Mouse (Mus musculus): ENCODE results near the gene Sorl1. TPM values are rescaled to one million over a fixed set of nuclear protein-coding genes. Genes with fewer than 3 reads are reported as not detected.

Gene Sorl1
- 11.0 and 11.4 TPM in 2 replicates for polyA plus RNA-seq (2015; fragmentation: Nextera tagmentation; extraction: Ambion mirVana)

DNA sequence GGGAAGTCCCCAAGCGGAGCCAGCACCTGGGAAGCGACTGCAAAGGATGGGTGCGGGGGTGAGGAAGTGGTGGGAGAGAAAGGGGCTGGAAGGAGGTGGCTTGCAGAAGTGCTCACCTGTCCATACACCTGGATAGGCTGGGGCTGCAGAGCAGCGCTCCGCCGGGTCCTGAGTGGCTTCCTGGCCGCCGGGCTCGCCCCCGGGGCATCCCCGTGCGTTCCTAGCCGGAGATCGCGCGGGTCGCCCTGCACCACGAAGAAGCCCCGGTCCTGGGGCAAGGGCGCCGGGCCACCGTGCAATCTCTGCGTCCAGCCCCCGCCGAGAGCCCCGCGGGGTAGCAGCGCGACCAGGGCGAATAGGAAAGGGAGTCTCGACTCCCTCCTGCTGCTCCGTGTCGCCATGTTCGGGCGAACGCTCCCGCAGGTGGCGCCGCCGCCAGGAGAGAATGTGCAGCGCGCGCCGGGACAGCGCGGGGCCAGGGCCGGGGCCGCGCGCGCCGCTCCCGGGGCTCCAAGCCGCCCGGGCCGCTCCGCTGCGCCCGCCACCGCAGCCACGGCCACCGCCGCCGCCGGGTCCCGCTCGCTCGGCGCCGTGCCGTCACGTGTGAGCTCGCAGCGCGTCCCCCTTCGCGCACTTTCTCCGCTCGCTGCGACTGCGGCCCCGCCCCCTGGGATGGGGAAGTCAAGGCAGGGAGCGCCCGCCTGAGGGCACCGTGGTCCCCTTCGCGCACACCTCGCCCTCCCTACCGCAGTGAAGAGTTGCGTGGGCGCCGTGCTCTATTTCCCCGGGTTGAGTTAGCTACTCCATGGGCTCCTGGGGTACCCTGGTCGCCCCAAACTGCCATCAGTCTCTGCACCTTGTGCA is at the start of gene Sorl1:
Gene Sorl1 (minus strand): TSS at position 585 of the 864 bp plus-strand sequence.
- H3K4me2 ChIP-seq (ENCODE audit: low read length) = peak within 1 kb of the TSS; percentile 94
- ATAC-seq = peak; percentile 86
- H3K9ac ChIP-seq (ENCODE audit: low read depth, low read length) = peak within 1 kb of the TSS; percentile 92
- under 1% methylated on average over 40 of the region's 94 CpGs for WGBS
- no peaks in the 10 kb centered on the region for H3K36me3 ChIP-seq (ENCODE audit: control insufficient read depth, insufficient read depth, low read length)
- peak within 1 kb of the TSS; percentile 85 for H3K4me3 ChIP-seq (ENCODE audit: low read length)
- peak within 1 kb of the TSS; percentile 79 for H3K27ac ChIP-seq (ENCODE audit: low read depth, low read length)
- no peaks in the 10 kb centered on the region; the same call in 1 of the 2 replicates for H3K27me3 ChIP-seq (replicated peaks; ENCODE audit: control insufficient read depth, insufficient read depth, low read length)
- no peaks in the 10 kb centered on the region for H3K9me3 ChIP-seq (ENCODE audit: control insufficient read depth, low read length)
- H3K4me1 ChIP-seq (ENCODE audit: control insufficient read depth, insufficient read depth, low read depth, low read length) = peaks cover 20% of the 10 kb centered on the region

DNA sequence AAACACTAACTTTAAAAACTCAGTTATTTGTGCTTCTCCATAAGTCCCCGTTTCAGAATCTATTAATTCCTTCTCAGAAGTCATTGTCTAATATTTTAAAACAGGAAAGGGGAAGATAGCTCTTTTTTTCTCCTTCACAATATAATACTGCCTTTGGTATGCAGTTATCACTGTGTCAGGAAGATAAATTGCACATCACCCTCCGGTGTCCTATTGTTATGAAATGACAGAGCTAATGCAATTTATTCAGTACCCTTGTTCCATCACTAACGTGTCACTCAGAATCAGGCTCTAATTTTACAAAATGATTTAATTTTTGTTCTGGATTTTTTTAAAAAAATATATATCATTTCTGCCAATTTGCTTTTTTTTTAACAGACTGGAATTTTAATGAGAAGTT is 49.7 kb upstream of the Sorl1 start:
- Histone ChIP-seq H3K4me2 (ENCODE audit: low read length) (no peak overlapping the region), H3K27ac (ENCODE audit: low read depth, low read length) (no peak overlapping the region), H3K36me3 (ENCODE audit: control insufficient read depth, insufficient read depth, low read length) (no peaks in the 10 kb centered on the region), H3K27me3 (replicated peaks; ENCODE audit: control insufficient read depth, insufficient read depth, low read length) (no peaks in the 10 kb centered on the region), H3K9me3 (ENCODE audit: control insufficient read depth, low read length) (no peaks in the 10 kb centered on the region), H3K4me1 (ENCODE audit: control insufficient read depth, insufficient read depth, low read depth, low read length) (no peaks in the 10 kb centered on the region), H3K4me3 (ENCODE audit: low read length) (no peak overlapping the region), H3K9ac (ENCODE audit: low read depth, low read length) (no peak overlapping the region)
- WGBS = 41% methylated on average over 3 of the region's 3 CpGs
- ATAC-seq = no peak

DNA sequence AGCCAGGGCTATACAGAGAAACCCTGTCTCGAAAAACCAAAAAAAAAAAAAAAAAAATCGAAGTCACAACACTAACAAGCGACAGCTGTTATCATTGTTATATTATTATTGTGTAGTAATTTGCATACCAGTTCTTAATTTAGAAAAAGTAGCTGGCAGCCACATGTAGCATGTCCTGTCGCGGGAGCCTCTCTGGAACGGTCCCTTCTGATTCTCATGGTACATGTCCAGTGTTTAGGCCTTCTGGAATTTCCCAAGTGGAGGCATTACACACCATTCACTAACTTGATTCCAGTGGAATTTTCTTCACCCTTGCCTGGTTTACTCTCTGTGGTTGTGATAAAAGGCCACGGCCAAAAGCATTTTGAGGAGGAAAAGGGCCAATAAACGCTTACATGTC is 45.4 kb upstream of the Sorl1 start:
- ATAC-seq = no peak
- Histone ChIP-seq H3K4me2 (ENCODE audit: low read length) (no peak overlapping the region), H3K9ac (ENCODE audit: low read depth, low read length) (no peak overlapping the region), H3K36me3 (ENCODE audit: control insufficient read depth, insufficient read depth, low read length) (no peaks in the 10 kb centered on the region), H3K4me1 (ENCODE audit: control insufficient read depth, insufficient read depth, low read depth, low read length) (no peaks in the 10 kb centered on the region), H3K4me3 (ENCODE audit: low read length) (no peak overlapping the region), H3K27me3 (replicated peaks; ENCODE audit: control insufficient read depth, insufficient read depth, low read length) (no peaks in the 10 kb centered on the region), H3K9me3 (ENCODE audit: control insufficient read depth, low read length) (no peaks in the 10 kb centered on the region), H3K27ac (ENCODE audit: low read depth, low read length) (no peak overlapping the region)
- 90% methylated on average over 7 of the region's 8 CpGs for WGBS

DNA sequence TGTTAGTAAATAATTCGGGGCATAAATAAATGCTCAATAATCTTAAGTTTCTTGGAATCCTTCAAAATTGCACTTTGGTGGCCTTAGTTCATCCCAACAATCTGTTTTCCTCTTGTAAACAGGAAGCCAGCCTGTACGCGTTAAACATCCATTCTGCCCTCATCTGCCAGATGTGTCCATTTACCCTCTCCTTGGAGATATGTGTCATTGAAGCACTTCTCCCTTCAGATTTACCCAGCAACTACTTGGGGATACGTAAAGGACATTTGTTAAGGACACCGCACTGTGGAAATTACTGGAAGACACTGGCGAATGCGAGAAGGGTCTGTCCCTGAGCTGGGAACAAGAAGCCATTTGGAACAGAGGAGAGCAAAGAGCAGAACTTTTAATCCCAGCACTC is 44.9 kb upstream of the Sorl1 start:
- Histone ChIP-seq H3K4me3 (ENCODE audit: low read length) (no peak overlapping the region), H3K27me3 (replicated peaks; ENCODE audit: control insufficient read depth, insufficient read depth, low read length) (no peaks in the 10 kb centered on the region), H3K9me3 (ENCODE audit: control insufficient read depth, low read length) (no peaks in the 10 kb centered on the region), H3K27ac (ENCODE audit: low read depth, low read length) (no peak overlapping the region), H3K9ac (ENCODE audit: low read depth, low read length) (no peak overlapping the region), H3K36me3 (ENCODE audit: control insufficient read depth, insufficient read depth, low read length) (no peaks in the 10 kb centered on the region), H3K4me2 (ENCODE audit: low read length) (no peak overlapping the region), H3K4me1 (ENCODE audit: control insufficient read depth, insufficient read depth, low read depth, low read length) (no peaks in the 10 kb centered on the region)
- ATAC-seq = no peak
- 93% methylated on average over 7 of the region's 7 CpGs for WGBS

DNA sequence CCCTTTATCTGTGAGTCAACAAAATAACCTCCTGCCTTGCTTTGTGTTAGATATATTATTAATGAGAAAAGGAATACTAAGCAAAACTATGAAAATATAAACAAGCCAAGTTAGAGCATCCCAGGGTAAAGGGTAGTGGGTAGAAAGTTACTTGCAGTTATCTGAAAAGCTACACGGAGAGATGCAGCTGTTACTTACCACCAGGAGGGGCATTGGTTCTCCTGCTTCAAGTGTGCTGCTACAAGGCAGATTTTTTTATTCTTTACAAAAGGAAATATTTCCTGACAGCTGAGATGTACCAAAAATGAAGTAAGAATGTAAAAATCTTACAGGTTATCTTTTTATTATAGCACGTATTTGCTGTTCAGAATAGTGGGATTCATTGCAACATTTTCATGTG is 40.8 kb upstream of the Sorl1 start:
- 65% methylated on average over 2 of the region's 2 CpGs for WGBS
- Histone ChIP-seq H3K27me3 (replicated peaks; ENCODE audit: control insufficient read depth, insufficient read depth, low read length) (no peaks in the 10 kb centered on the region), H3K9ac (ENCODE audit: low read depth, low read length) (no peak overlapping the region), H3K4me3 (ENCODE audit: low read length) (no peak overlapping the region), H3K4me1 (ENCODE audit: control insufficient read depth, insufficient read depth, low read depth, low read length) (no peaks in the 10 kb centered on the region), H3K9me3 (ENCODE audit: control insufficient read depth, low read length) (no peaks in the 10 kb centered on the region), H3K36me3 (ENCODE audit: control insufficient read depth, insufficient read depth, low read length) (no peaks in the 10 kb centered on the region), H3K27ac (ENCODE audit: low read depth, low read length) (no peak overlapping the region), H3K4me2 (ENCODE audit: low read length) (no peak overlapping the region)
- ATAC-seq = no peak

DNA sequence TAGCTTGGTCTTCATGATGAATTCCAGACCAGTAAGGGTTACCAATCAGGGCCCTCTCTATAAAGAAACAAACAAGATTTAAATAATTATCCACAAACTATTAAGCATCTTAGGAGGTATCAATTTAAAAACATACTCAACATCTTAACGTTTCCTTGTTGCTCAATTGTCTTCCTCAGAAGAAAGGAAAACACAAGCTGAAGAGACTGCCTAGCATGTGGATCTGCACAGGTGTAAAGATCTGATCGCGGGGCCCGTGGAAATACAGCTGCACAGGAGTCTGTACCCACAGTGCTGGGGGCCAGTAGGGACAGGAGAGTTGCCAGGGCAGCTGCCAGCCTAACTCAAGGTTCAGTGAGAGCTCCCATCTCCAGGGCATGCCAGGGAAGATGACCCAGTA is 38.9 kb upstream of the Sorl1 start:
- ATAC-seq = no peak
- Histone ChIP-seq H3K27me3 (replicated peaks; ENCODE audit: control insufficient read depth, insufficient read depth, low read length) (no peaks in the 10 kb centered on the region), H3K9ac (ENCODE audit: low read depth, low read length) (no peak overlapping the region), H3K27ac (ENCODE audit: low read depth, low read length) (no peak overlapping the region), H3K9me3 (ENCODE audit: control insufficient read depth, low read length) (no peaks in the 10 kb centered on the region), H3K4me2 (ENCODE audit: low read length) (no peak overlapping the region), H3K36me3 (ENCODE audit: control insufficient read depth, insufficient read depth, low read length) (no peaks in the 10 kb centered on the region), H3K4me3 (ENCODE audit: low read length) (no peak overlapping the region), H3K4me1 (ENCODE audit: control insufficient read depth, insufficient read depth, low read depth, low read length) (no peaks in the 10 kb centered on the region)
- WGBS = 84% methylated on average over 4 of the region's 4 CpGs

DNA sequence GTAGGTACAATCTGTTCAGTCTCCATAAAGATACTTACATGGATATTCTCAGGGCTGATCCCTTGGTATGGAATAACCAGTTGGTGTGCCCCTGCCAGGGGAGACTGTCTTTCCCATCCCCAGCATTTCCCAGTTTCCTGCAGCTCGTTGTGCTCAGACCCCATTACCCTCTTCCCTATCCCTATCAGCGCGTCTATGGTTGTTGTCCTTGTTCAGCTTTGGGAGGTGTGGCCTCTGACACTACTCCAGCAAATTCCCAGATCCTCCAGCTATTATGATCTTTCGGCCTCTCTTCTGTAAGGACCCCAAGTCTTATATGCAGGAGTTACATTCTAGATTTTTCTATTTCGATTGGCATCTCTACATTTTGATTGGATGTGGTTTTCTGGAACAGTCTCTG is 35.3 kb upstream of the Sorl1 start:
- Histone ChIP-seq H3K36me3 (ENCODE audit: control insufficient read depth, insufficient read depth, low read length) (no peaks in the 10 kb centered on the region), H3K4me2 (ENCODE audit: low read length) (no peak overlapping the region), H3K4me1 (ENCODE audit: control insufficient read depth, insufficient read depth, low read depth, low read length) (no peaks in the 10 kb centered on the region), H3K27ac (ENCODE audit: low read depth, low read length) (no peak overlapping the region), H3K9ac (ENCODE audit: low read depth, low read length) (no peak overlapping the region), H3K4me3 (ENCODE audit: low read length) (no peak overlapping the region), H3K27me3 (replicated peaks; ENCODE audit: control insufficient read depth, insufficient read depth, low read length) (no peaks in the 10 kb centered on the region), H3K9me3 (ENCODE audit: control insufficient read depth, low read length) (no peaks in the 10 kb centered on the region)
- ATAC-seq = no peak
- WGBS = 80% methylated on average over 5 of the region's 5 CpGs

DNA sequence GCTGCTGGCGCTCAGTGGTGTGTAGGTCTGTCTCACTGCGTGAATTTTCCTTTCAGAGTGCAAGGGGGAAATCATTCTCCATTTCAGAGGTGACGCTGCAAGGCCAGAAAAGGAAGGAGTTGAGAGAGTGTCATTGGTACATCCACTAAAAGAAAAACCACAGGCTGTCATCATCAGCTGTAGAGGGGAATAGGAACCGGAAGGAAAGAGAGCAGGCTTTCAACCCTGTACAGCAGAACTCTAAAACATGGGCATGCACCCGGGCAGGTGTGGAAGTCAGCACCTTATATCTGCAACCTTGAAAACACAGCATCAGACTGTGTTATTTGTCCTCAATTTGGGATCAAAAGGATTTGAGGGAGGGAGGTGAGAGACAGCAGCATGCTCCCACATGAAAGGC is 34.6 kb upstream of the Sorl1 start:
- Histone ChIP-seq H3K36me3 (ENCODE audit: control insufficient read depth, insufficient read depth, low read length) (no peaks in the 10 kb centered on the region), H3K27ac (ENCODE audit: low read depth, low read length) (no peak overlapping the region), H3K9ac (ENCODE audit: low read depth, low read length) (no peak overlapping the region), H3K9me3 (ENCODE audit: control insufficient read depth, low read length) (no peaks in the 10 kb centered on the region), H3K4me1 (ENCODE audit: control insufficient read depth, insufficient read depth, low read depth, low read length) (no peaks in the 10 kb centered on the region), H3K4me3 (ENCODE audit: low read length) (no peak overlapping the region), H3K4me2 (ENCODE audit: low read length) (no peak overlapping the region), H3K27me3 (replicated peaks; ENCODE audit: control insufficient read depth, insufficient read depth, low read length) (no peaks in the 10 kb centered on the region)
- no peak for ATAC-seq
- 85% methylated on average over 5 of the region's 5 CpGs for WGBS

DNA sequence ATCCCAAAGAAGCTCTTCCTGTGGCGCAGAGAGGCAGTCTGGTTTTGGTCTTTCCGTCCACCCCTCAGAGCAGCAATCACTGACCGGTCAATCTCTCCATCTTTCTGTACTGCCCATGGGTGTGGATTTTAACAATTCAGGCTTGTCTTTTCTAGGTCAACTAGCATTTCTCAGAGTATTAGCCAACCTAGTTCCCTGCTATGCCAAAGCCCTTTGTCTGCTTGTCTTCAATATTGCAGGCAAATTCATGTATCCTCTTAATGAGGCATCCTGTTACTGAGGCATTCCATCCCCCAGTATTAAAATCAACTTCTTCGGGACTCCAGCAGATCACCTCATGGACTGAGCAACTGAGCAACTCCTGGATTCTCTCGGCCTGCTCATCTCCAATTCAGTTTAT is 33.9 kb upstream of the Sorl1 start:
- Histone ChIP-seq H3K9ac (ENCODE audit: low read depth, low read length) (no peak overlapping the region), H3K36me3 (ENCODE audit: control insufficient read depth, insufficient read depth, low read length) (no peaks in the 10 kb centered on the region), H3K27me3 (replicated peaks; ENCODE audit: control insufficient read depth, insufficient read depth, low read length) (no peaks in the 10 kb centered on the region), H3K4me1 (ENCODE audit: control insufficient read depth, insufficient read depth, low read depth, low read length) (no peaks in the 10 kb centered on the region), H3K4me3 (ENCODE audit: low read length) (no peak overlapping the region), H3K4me2 (ENCODE audit: low read length) (no peak overlapping the region), H3K27ac (ENCODE audit: low read depth, low read length) (no peak overlapping the region), H3K9me3 (ENCODE audit: control insufficient read depth, low read length) (no peaks in the 10 kb centered on the region)
- WGBS = 92% methylated on average over 5 of the region's 5 CpGs
- no peak for ATAC-seq

Measured in hindbrain, embryonic 16.5 days (tissue).